Mouse (Mus musculus) embryonic facial prominence, embryonic 11.5 days (tissue): ENCODE measurements around the gene Cntrob. TPM values are rescaled to one million over a fixed set of nuclear protein-coding genes. Genes with fewer than 3 reads are reported as not detected.
A peak's percentile ranks its signal among the peaks of the same experiment; 100 is the strongest.
"Not testable (repeated sequence)": the region's sequence is repeated elsewhere in the genome, so short reads cannot be mapped to it uniquely, and the experiment has no call there.

Experiments used
- ATAC-seq: fragments of 200-750 bp; cut with Nextera tagmentation; replicated peaks from 2 replicates; pipeline ENCODE4 v1.8.0; 2017; ENCODE audit warnings: low read depth; ENCODE audit not compliant: insufficient number of reproducible peaks, low FRiP score, low TSS enrichment
- DNase-seq: peaks from one replicate; pipeline ENCODE4 v3.0.0-alpha.2; 2015; ENCODE audit warnings: low spot score
- H3K27ac ChIP-seq: fragments of 300-500 bp; sonication (generic); replicated peaks from 2 replicates; pipeline ENCODE4 v1.5.1; 2014; ENCODE audit warnings: mild to moderate bottlenecking, low read depth, low read length, control low read depth
- H3K27me3 ChIP-seq: fragments of 300-500 bp; sonication (generic); 2 replicates; pipeline ENCODE4 v1.6.1; 2014; ENCODE audit warnings: mild to moderate bottlenecking, low read length, moderate library complexity, mixed read lengths; ENCODE audit not compliant: control insufficient read depth, insufficient read depth
- H3K36me3 ChIP-seq: fragments of 300-500 bp; sonication (generic); replicated peaks from 2 replicates; pipeline ENCODE4 v1.6.1; 2014; ENCODE audit warnings: low read depth, mild to moderate bottlenecking, low read length, moderate library complexity, mixed read lengths; ENCODE audit not compliant: control insufficient read depth, insufficient read depth
- H3K4me1 ChIP-seq: fragments of 300-500 bp; sonication (generic); 2 replicates; pipeline ENCODE4 v1.6.1; 2014; ENCODE audit warnings: low read length, mixed read lengths; ENCODE audit not compliant: control insufficient read depth, insufficient read depth
- H3K4me2 ChIP-seq: fragments of 300-500 bp; sonication (generic); 2 replicates; pipeline ENCODE4 v1.6.1; 2014; ENCODE audit warnings: low read depth, mild to moderate bottlenecking, control low read depth, low read length, moderate library complexity
- H3K4me3 ChIP-seq: fragments of 300-500 bp; sonication (generic); 2 replicates; pipeline ENCODE4 v1.5.1; 2014; ENCODE audit warnings: low read depth, low read length, control low read depth
- H3K9ac ChIP-seq: fragments of 300-500 bp; sonication (generic); replicated peaks from 2 replicates; pipeline ENCODE4 v1.6.1; 2014; ENCODE audit warnings: mild to moderate bottlenecking, control low read depth, low read length
- H3K9me3 ChIP-seq: fragments of 300-500 bp; sonication (generic); replicated peaks from 2 replicates; pipeline ENCODE4 v1.6.1; 2016; ENCODE audit warnings: mild to moderate bottlenecking, low read length, inconsistent platforms, mixed read lengths; ENCODE audit not compliant: control insufficient read depth
- WGBS: fragments of 180-500 bp; shearing (Covaris S2); extraction: QIAGEN DNeasy Blood & Tissue Kit; methylation state at CpG from one replicate; pipeline ENCODE4 v1.1.7; 2014; 5-methylcytosine and 5-hydroxymethylcytosine counted together
- polyA plus RNA-seq: library from polyadenylated mRNA; unstranded; fragments of >200 nt; fragmentation: Nextera tagmentation; extraction: Ambion mirVana; gene quantifications from 2 replicates; pipeline ENCODE4 v1.2.1, GENCODE M21; 2014

The Cntrob gene
- polyA plus RNA-seq, 1 experiment from 2014 or later: 19.3 TPM

- peaks cover 10% of the 10 kb centered on the region for H3K4me1 ChIP-seq
- peak within 1 kb of the TSS; percentile 58 for H3K9ac ChIP-seq
- no peaks in the 10 kb centered on the region for H3K36me3 ChIP-seq
- no peak within 1 kb of the TSS for H3K27ac ChIP-seq
- peak within 1 kb of the TSS; percentile 93 for H3K4me2 ChIP-seq
- 12% methylated on average over 26 of the region's 26 CpGs for WGBS
- no peaks in the 10 kb centered on the region for H3K9me3 ChIP-seq
- peaks cover 14% of the 10 kb centered on the region for H3K27me3 ChIP-seq
- ATAC-seq (0 out of 2 replicates have a peak, but pooled peaks have one; percentile 37), DNase-seq (peak; percentile 92)
- peak within 1 kb of the TSS; percentile 41 for H3K4me3 ChIP-seq
Measured at GRCm38 (mm10) chr11:69325628-69326407, 2.2 kb upstream of the Cntrob start, which contains the start of gene Kcnab3. TSS of gene Kcnab3 (plus strand) at chr11:69326258.

GRCm38 (mm10) chr11:69324749-69325148 is 1.2 kb upstream of the Cntrob start:
- WGBS: 78% methylated on average over 6 of the region's 6 CpGs
- Histone ChIP-seq H3K9ac (no peak overlapping the region; the same call in 1 of the 2 replicates), H3K4me2 (peak overlapping the region; percentile 67), H3K9me3 (no peaks in the 10 kb centered on the region), H3K36me3 (no peaks in the 10 kb centered on the region), H3K27me3 (peaks cover 14% of the 10 kb centered on the region), H3K4me1 (peaks cover 10% of the 10 kb centered on the region), H3K27ac (no peak overlapping the region), H3K4me3 (no peak overlapping the region; the same call in 1 of the 2 replicates)
- DNase-seq (no peak), ATAC-seq (no peak)

GRCm38 (mm10) chr11:69322693-69323471 is 693 bp downstream of the Cntrob start:
- DNase-seq (peak; percentile 11), ATAC-seq (no peak)
- Histone ChIP-seq H3K27me3 (peaks cover 8% of the 10 kb centered on the region), H3K9me3 (no peaks in the 10 kb centered on the region), H3K9ac (peak overlapping the region; percentile 72), H3K36me3 (no peaks in the 10 kb centered on the region), H3K4me1 (peaks cover 10% of the 10 kb centered on the region), H3K4me3 (peak overlapping the region; percentile 52), H3K27ac (0 out of 2 replicates have a peak overlapping the region, but pooled peaks have one; percentile 29), H3K4me2 (peak overlapping the region; percentile 64)
- 27% methylated on average over 18 of the region's 18 CpGs for WGBS

GRCm38 (mm10) chr11:69322010-69322409 is 1.6 kb downstream of the Cntrob start:
- Histone ChIP-seq H3K4me1 (peaks cover 10% of the 10 kb centered on the region), H3K27ac (no peak overlapping the region), H3K36me3 (no peaks in the 10 kb centered on the region), H3K4me3 (no peak overlapping the region), H3K4me2 (no peak overlapping the region), H3K9ac (no peak overlapping the region; the same call in 1 of the 2 replicates), H3K27me3 (peaks cover 5% of the 10 kb centered on the region), H3K9me3 (no peaks in the 10 kb centered on the region)
- WGBS: 81% methylated on average over 6 of the region's 6 CpGs
- DNase-seq: no peak
- no peak for ATAC-seq

- no peaks in the 10 kb centered on the region for H3K36me3 ChIP-seq
- H3K27ac ChIP-seq: no peak overlapping the region
- no peak overlapping the region for H3K4me2 ChIP-seq
- peaks cover 3% of the 10 kb centered on the region for H3K27me3 ChIP-seq
- ATAC-seq: no peak
- no peak for DNase-seq
- no peak overlapping the region for H3K4me3 ChIP-seq
- no peaks in the 10 kb centered on the region for H3K9me3 ChIP-seq
- H3K9ac ChIP-seq: no peak overlapping the region; the same call in 1 of the 2 replicates
- WGBS: 94% methylated on average over 6 of the region's 6 CpGs
- peaks cover 8% of the 10 kb centered on the region for H3K4me1 ChIP-seq
Measured at GRCm38 (mm10) chr11:69321580-69321979, 2.0 kb downstream of the Cntrob start.

DNA sequence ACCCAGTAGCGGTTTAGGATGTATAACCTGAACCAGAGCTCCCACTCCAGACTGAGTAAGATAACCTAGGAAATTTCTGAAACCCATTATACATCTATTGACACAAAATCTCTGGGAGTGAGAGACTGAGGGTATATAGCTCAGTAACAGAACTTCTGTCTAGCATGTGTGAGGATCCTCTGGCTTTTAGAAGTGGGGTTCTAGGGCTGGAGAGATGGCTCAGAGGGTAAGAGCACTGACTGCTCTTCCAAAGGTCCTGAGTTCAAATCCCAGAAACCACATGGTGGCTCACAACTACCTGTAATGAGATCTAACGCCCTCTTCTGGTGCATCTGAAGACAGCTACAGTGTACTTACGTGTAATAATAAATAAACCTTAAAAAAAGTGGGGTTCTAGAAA is 5.6 kb downstream of the Cntrob start:
- not testable (repeated sequence) for DNase-seq, H3K4me2 ChIP-seq, ATAC-seq, H3K9ac ChIP-seq, H3K36me3 ChIP-seq, H3K4me3 ChIP-seq, H3K27me3 ChIP-seq, H3K27ac ChIP-seq, H3K4me1 ChIP-seq, H3K9me3 ChIP-seq
- 86% methylated on average over 3 of the region's 3 CpGs for WGBS

DNA sequence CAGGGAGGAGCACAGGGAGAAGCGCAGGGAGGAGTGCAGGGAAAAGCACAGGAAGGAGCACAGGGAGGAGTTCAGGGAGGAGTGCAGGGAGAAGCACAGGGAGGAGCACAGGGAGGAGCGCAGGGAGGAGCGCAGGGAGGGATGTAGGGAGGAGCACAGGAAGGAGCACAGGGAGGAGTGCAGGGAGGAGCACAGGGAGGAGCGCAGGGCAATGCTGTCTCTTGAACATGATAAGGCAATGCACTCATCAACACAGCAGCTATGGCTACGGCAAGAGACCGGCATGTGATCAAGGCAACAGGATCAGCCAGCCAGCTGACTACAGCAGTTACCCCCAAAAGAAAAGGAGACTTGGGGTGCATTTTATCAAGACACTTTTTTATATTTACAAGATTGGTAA is 7.2 kb downstream of the Cntrob start:
- Histone ChIP-seq H3K9ac (no peak overlapping the region), H3K4me1 (no peaks in the 10 kb centered on the region), H3K27ac (no peak overlapping the region), H3K4me2 (no peak overlapping the region), H3K4me3 (no peak overlapping the region), H3K36me3 (peaks cover 2% of the 10 kb centered on the region; the same call in 1 of the 2 replicates), H3K27me3 (no peaks in the 10 kb centered on the region), H3K9me3 (no peaks in the 10 kb centered on the region)
- ATAC-seq (no peak), DNase-seq (no peak)
- 98% methylated on average over 6 of the region's 6 CpGs for WGBS
